In genomic region chr15:27676211-27676610, GRCm38 (mm10) we compare ENCODE assay signal across 29 mouse cellular contexts. TPM values are rescaled to one million over a fixed set of nuclear protein-coding genes. Genes with fewer than 3 reads are reported as not detected.
DNase-seq lines count a peak whose midpoint lies in the region; ATAC-seq and TF ChIP-seq lines count a peak whose summit lies in the region.
"Had no signal": no experiment of that assay in that cellular context is flagged by ENCODE, and none has a peak within 500 bp of the region (broad histone marks: within the 10 kb centered on the region; RNA-seq: fewer than 3 reads in every experiment).

No protein-coding gene starts in this region.

- peaks cover 15% of the 10 kb centered on the region for H3K27me3 ChIP-seq in forebrain, embryonic 10.5 days (ENCODE audit: poor library complexity, severe bottlenecking)
- no peaks in the 10 kb centered on the region for H3K27me3 ChIP-seq in forebrain, embryonic 15.5 days
- H3K27me3 ChIP-seq in neural tube, embryonic 14.5 days (ENCODE audit: control insufficient read depth, insufficient read depth, low read length) = 0 out of 2 replicates have a peak, but pooled peaks cover 2% of the 10 kb centered on the region
- no peaks in the 10 kb centered on the region for H3K27me3 ChIP-seq in neural tube, embryonic 15.5 days (replicated peaks)
- H3K27me3 ChIP-seq: kidney, embryonic 15.5 days had no signal

- peaks cover 43% of the 10 kb centered on the region for H3K4me1 ChIP-seq in forebrain, embryonic 10.5 days
- peaks cover 6% of the 10 kb centered on the region; the same call in 1 of the 2 replicates for H3K4me1 ChIP-seq in forebrain, embryonic 15.5 days
- H3K4me1 ChIP-seq in neural tube, embryonic 14.5 days (ENCODE audit: control insufficient read depth, insufficient read depth, low read length) = no peaks in the 10 kb centered on the region
- peaks cover 25% of the 10 kb centered on the region for H3K4me1 ChIP-seq in neural tube, embryonic 15.5 days

- ATAC-seq in forebrain, embryonic 15.5 days (replicated peaks) = no peak
- no peak for ATAC-seq in neural tube, embryonic 14.5 days (ENCODE audit: low read depth)
- ATAC-seq in neural tube, embryonic 15.5 days (ENCODE audit: low FRiP score) = 0 out of 2 replicates have a peak, but pooled peaks have one; percentile 8
- ATAC-seq: Patski had no signal

- no peak for DNase-seq in forebrain, embryonic 10.5 days (ENCODE audit: extremely low spot score, low spot score)
- no peak for DNase-seq in layer of hippocampus, adult 2 months (ENCODE audit: low spot score in 2 of 2)
- no peak for DNase-seq in layer of hippocampus, postnatal 36 days
- no peak for DNase-seq in neural tube, embryonic 10.5 days (ENCODE audit: extremely low spot score, low spot score)
- DNase-seq: adrenal gland, adult 2 months; cerebellum, adult 18-20 months; cerebellum, postnatal 14 days; gastrocnemius, postnatal 10 days; heart, adult 18-20 months; heart, postnatal 14 days; kidney, adult 11 months; layer of hippocampus, adult 9-11 months; liver, embryonic 13.5 days; lung, embryonic 14.5 days; lung, postnatal 36 days; thymus, adult 2 months had no signal

- no peaks in the 10 kb centered on the region for H3K9me3 ChIP-seq in forebrain, embryonic 10.5 days
- no peaks in the 10 kb centered on the region for H3K9me3 ChIP-seq in forebrain, embryonic 15.5 days
- H3K9me3 ChIP-seq in neural tube, embryonic 14.5 days (ENCODE audit: control insufficient read depth, low read length) = no peaks in the 10 kb centered on the region
- no peaks in the 10 kb centered on the region for H3K9me3 ChIP-seq in neural tube, embryonic 15.5 days (replicated peaks)
- H3K9me3 ChIP-seq: embryonic facial prominence, embryonic 12.5 days; heart, embryonic 13.5 days; hindbrain, embryonic 12.5 days; kidney, embryonic 15.5 days; liver, embryonic 13.5 days; midbrain, embryonic 12.5 days had no signal

- no peak overlapping the region for H3K4me3 ChIP-seq in forebrain, embryonic 10.5 days
- H3K4me3 ChIP-seq in forebrain, embryonic 15.5 days = no peak overlapping the region
- no peak overlapping the region for H3K4me3 ChIP-seq in layer of hippocampus, adult 2 months
- no peak overlapping the region for H3K4me3 ChIP-seq in neural tube, embryonic 14.5 days (ENCODE audit: low read depth, low read length)
- H3K4me3 ChIP-seq in neural tube, embryonic 15.5 days (replicated peaks) = no peak overlapping the region
- H3K4me3 ChIP-seq: embryonic facial prominence, embryonic 12.5 days; heart, embryonic 13.5 days; hindbrain, embryonic 12.5 days; kidney, embryonic 15.5 days; left cerebral cortex, adult 2 months; liver, embryonic 13.5 days; midbrain, embryonic 12.5 days; myocyte had no signal

- H3K27ac ChIP-seq in forebrain, embryonic 10.5 days = 0 out of 2 replicates have a peak overlapping the region, but pooled peaks have one; percentile 1
- H3K27ac ChIP-seq in forebrain, embryonic 15.5 days (replicated peaks) = no peak overlapping the region
- H3K27ac ChIP-seq in layer of hippocampus, adult 2 months = 0 out of 2 replicates have a peak overlapping the region, but pooled peaks have one; percentile 1
- H3K27ac ChIP-seq in neural tube, embryonic 14.5 days (ENCODE audit: low read depth, low read length) = 0 out of 2 replicates have a peak overlapping the region, but pooled peaks have one; percentile 22
- no peak overlapping the region for H3K27ac ChIP-seq in neural tube, embryonic 15.5 days (replicated peaks)
- H3K27ac ChIP-seq: embryonic facial prominence, embryonic 12.5 days; heart, embryonic 13.5 days; hindbrain, embryonic 12.5 days; kidney, embryonic 15.5 days; left cerebral cortex, adult 2 months; liver, embryonic 13.5 days; stomach, postnatal 0 days had no signal

- TF ChIP-seq CTCF in layer of hippocampus, adult 2 months (conservative IDR thresholded peaks at IDR 0.05) = no peak

- 53% methylated on average over 9 of the region's 9 CpGs for WGBS in forebrain, embryonic 10.5 days
- WGBS in forebrain, embryonic 15.5 days = 45% methylated on average over 9 of the region's 9 CpGs
- WGBS in neural tube, embryonic 14.5 days = 57% methylated on average over 9 of the region's 9 CpGs
- WGBS in neural tube, embryonic 15.5 days = 62% methylated on average over 9 of the region's 9 CpGs

- H3K9ac ChIP-seq in forebrain, embryonic 15.5 days (replicated peaks) = no peak overlapping the region
- no peak overlapping the region for H3K9ac ChIP-seq in neural tube, embryonic 14.5 days (replicated peaks; ENCODE audit: low read depth, low read length)
- no peak overlapping the region for H3K9ac ChIP-seq in neural tube, embryonic 15.5 days (replicated peaks)
- H3K9ac ChIP-seq: embryonic facial prominence, embryonic 12.5 days; heart, embryonic 13.5 days; hindbrain, embryonic 12.5 days; kidney, embryonic 15.5 days; liver, embryonic 13.5 days; lung, embryonic 14.5 days; midbrain, embryonic 12.5 days had no signal

- H3K4me2 ChIP-seq in forebrain, embryonic 15.5 days (replicated peaks) = no peak overlapping the region
- H3K4me2 ChIP-seq in neural tube, embryonic 14.5 days (ENCODE audit: low read depth, low read length) = no peak overlapping the region
- no peak overlapping the region for H3K4me2 ChIP-seq in neural tube, embryonic 15.5 days
- H3K4me2 ChIP-seq: embryonic facial prominence, embryonic 12.5 days; heart, embryonic 13.5 days; hindbrain, embryonic 12.5 days; kidney, embryonic 15.5 days; liver, embryonic 13.5 days; lung, embryonic 14.5 days; midbrain, embryonic 12.5 days had no signal

- no peaks in the 10 kb centered on the region for H3K36me3 ChIP-seq in forebrain, embryonic 10.5 days (replicated peaks)
- H3K36me3 ChIP-seq in forebrain, embryonic 15.5 days = no peaks in the 10 kb centered on the region
- H3K36me3 ChIP-seq in neural tube, embryonic 14.5 days (ENCODE audit: control insufficient read depth, insufficient read depth, low read length) = no peaks in the 10 kb centered on the region
- no peaks in the 10 kb centered on the region for H3K36me3 ChIP-seq in neural tube, embryonic 15.5 days
- H3K36me3 ChIP-seq: embryonic facial prominence, embryonic 12.5 days; G1E; heart, embryonic 13.5 days; hindbrain, embryonic 12.5 days; kidney, embryonic 15.5 days; liver, embryonic 13.5 days; midbrain, embryonic 12.5 days had no signal

RNA-seq across cellular contexts. Expression of gene Otulinl, which starts 5.2 kb away (rescaled TPM):
- 7.7 and 8.0 TPM in 2 replicates for polyA plus RNA-seq in forebrain, embryonic 10.5 days (2016; fragmentation: Nextera tagmentation; extraction: Ambion mirVana)
- 10.2 and 12.5 TPM in 2 replicates for polyA plus RNA-seq in forebrain, embryonic 15.5 days (2015; fragmentation: Nextera tagmentation; extraction: Ambion mirVana)
- 10 to 100 TPM; 27.6 to 31.8 TPM for total RNA-seq in layer of hippocampus, adult 2 months (2021)
- 10 to 100 TPM; 30.0 to 33.1 TPM for total RNA-seq in layer of hippocampus, postnatal 36 days (2021)
- 11.2 and 15.6 TPM in 2 replicates for polyA plus RNA-seq in neural tube, embryonic 14.5 days (2014; fragmentation: Nextera tagmentation; extraction: Ambion mirVana)
- polyA plus RNA-seq in neural tube, embryonic 15.5 days (2015; fragmentation: Nextera tagmentation; extraction: Ambion mirVana) = 16.2 and 18.9 TPM in 2 replicates
- total RNA-seq: G1E had no signal
- polyA plus RNA-seq: G1E had no signal

RNA-seq across cellular contexts. Expression of gene Otulin, which starts 45.7 kb away (rescaled TPM):
- 33.5 and 33.6 TPM in 2 replicates for polyA plus RNA-seq in forebrain, embryonic 10.5 days (2016; fragmentation: Nextera tagmentation; extraction: Ambion mirVana)
- 28.6 and 30.7 TPM in 2 replicates for polyA plus RNA-seq in forebrain, embryonic 15.5 days (2015; fragmentation: Nextera tagmentation; extraction: Ambion mirVana)
- total RNA-seq in layer of hippocampus, adult 2 months (2021) = 10 to 100 TPM; 19.4 to 23.1 TPM
- total RNA-seq in layer of hippocampus, postnatal 36 days (2021) = 10 to 100 TPM; 18.4 to 19.4 TPM
- polyA plus RNA-seq in neural tube, embryonic 14.5 days (2014; fragmentation: Nextera tagmentation; extraction: Ambion mirVana) = 29.5 and 32.7 TPM in 2 replicates
- 20.5 and 26.7 TPM in 2 replicates for polyA plus RNA-seq in neural tube, embryonic 15.5 days (2015; fragmentation: Nextera tagmentation; extraction: Ambion mirVana)

Comparison
In these comparisons a context has a peak if more than half of its experiments do, and no peak if none do; other contexts are left out.
1. H3K27ac ChIP-seq: peak in forebrain, embryonic 10.5 days (single experiment), layer of hippocampus, adult 2 months (single experiment) and neural tube, embryonic 14.5 days (single experiment); none in forebrain, embryonic 15.5 days (single experiment) and neural tube, embryonic 15.5 days (single experiment).